Mouse (Mus musculus): ENCODE measurements at regions not wholly inside any gene's neighbourhood (a gene's known extent, or its start where the extent isn't known, plus 50 kb on each side); places are given as distances from the start of the nearest gene placed in this dataset.

GRCm38 (mm10) chr14:115017410-115018153 lies 74.4 kb upstream of the Gpc5 start:
- DNase-seq = peak; percentile 66

DNA sequence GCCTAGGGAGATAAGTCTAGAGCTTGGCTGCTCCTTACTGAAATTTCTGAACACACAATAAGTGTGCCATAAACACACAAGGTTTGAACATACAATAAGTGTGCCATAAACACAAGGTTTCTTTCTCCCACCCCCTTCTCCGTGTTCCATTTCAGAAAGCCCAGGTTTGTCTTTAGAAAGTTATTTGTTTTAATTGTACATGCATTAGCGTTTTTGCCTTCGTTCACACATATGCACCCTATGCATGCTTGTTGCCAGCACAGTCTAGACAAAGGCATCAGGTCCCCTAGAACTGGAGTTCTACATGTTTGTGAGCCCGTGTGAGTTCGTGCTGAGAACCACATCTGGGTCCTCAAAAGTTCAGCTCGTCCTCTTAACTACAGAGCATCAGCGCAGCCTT lies 64.0 kb upstream of the Gpc5 start:
- no peak for DNase-seq

DNA sequence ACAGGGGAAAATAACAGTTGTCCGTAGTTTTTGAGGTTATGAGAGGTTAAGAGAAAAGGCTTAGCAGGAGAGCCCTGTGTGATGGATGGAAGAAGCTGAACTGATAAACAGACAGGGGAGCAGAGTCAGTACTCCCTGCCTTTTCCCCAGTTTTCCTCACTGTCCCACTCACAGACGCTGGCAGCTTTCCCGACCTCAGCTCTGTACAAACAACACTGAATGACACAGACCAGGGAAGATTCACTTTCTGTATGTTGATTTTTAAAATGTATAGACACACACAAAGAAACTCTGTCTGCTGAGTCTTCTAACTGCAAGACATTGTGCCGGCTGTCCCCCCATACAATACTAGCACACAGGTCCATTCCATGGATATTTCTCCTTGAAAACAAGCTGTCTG lies 60.3 kb upstream of the Gpc5 start:
- DNase-seq = no peak

GRCm38 (mm10) chr14:115033375-115033969 lies 58.5 kb upstream of the Gpc5 start:
- DNase-seq = no peak

- no peak for DNase-seq
Measured at GRCm38 (mm10) chr14:115034718-115035437, 57.1 kb upstream of the Gpc5 start.

GRCm38 (mm10) chr14:115037086-115037793 lies 54.8 kb upstream of the Gpc5 start:
- DNase-seq = no peak

GRCm38 (mm10) chr14:115038788-115039187 lies 53.2 kb upstream of the Gpc5 start:
- no peak for DNase-seq

- DNase-seq = no peak
Measured at GRCm38 (mm10) chr14:115039524-115039923, 52.5 kb upstream of the Gpc5 start.

- DNase-seq = no peak
Measured at GRCm38 (mm10) chr14:115040091-115040571, 51.9 kb upstream of the Gpc5 start.

GRCm38 (mm10) chr14:115040578-115041206 lies 51.3 kb upstream of the Gpc5 start:
- DNase-seq = peak; percentile 49

DNA sequence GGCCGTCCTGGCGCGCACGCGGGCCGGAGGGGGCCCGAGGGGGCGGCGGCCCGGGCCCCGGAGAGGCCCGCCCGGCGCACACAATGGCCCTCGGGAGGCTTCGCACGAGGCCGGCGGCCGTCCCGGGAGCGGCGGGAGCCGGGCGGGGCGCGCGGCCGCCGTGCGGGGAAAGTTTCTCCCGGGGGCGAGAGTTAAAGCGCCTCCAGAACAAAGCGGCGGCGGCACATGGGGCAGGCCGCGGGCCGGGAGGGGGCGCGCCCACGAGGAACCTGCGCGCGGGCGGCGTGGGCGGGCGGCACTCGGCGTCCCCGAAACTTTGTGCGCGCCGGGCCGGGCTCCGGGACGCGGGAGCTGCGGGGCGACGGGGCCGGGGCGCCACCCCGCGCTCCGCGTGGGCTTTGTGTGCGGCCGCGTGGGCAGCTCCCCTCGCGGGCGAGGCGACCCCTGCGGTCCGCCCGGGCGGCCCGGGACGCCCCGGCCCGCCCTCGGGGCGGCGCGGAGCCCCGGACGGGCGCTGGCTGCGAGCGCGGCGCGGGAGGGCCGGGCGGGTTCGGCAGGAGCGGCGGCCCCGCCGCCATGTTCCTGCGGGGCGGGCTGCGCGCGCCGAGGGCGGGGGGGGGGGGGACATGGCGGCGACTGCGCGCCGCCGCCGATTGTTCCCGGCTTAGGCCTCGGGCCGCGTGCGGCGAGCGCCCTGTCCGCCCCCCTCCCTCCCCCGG lies 50.5 kb upstream of the Gpc5 start:
- DNase-seq = peak; percentile 10

GRCm38 (mm10) chr14:115042055-115042564 lies 49.9 kb upstream of the Gpc5 start:
- peak; percentile 82 for DNase-seq
